Mouse (Mus musculus): Measurements from ENCODE around the gene Esrrg.

GRCm38 (mm10) chr1:188147381-188148156 is 539.0 kb downstream of the Esrrg start:
- TF ChIP-seq ZNF384 (IDR thresholded peaks at IDR 0.05; ENCODE audit: low read depth, low read length) (no peak), CTCF (conservative IDR thresholded peaks at IDR 0.05 in 1 of 2, IDR thresholded peaks at IDR 0.05 in 1 of 2; ENCODE audit: low read depth in 2 of 2, low read length in 2 of 2) (no peak), SMC3 (IDR thresholded peaks at IDR 0.05; ENCODE audit: low read depth, low read length) (no peak), POLR2A (IDR thresholded peaks at IDR 0.05; ENCODE audit: low read depth, low read length) (no peak), RAD21 (IDR thresholded peaks at IDR 0.05; ENCODE audit: low read depth, low read length) (no peak)
